Mouse (Mus musculus): ENCODE data around the gene Slc35g1.

Slc35g1 gene

GRCm38 (mm10) chr19:38395701-38396632, at the start of gene Slc35g1:
Gene Slc35g1, plus strand, starts transcription at chr19:38395980.
- TF ChIP-seq GATA4 (IDR thresholded peaks at IDR 0.05; ENCODE audit: insufficient replicate concordance, low read length), result no peak

GRCm38 (mm10) chr19:38348271-38349012, 47.3 kb upstream of the Slc35g1 start:
- TF ChIP-seq GATA4 (IDR thresholded peaks at IDR 0.05; ENCODE audit: insufficient replicate concordance, low read length), result no peak

GRCm38 (mm10) chr19:38349013-38349341, 46.8 kb upstream of the Slc35g1 start:
- no peak for TF ChIP-seq GATA4 (IDR thresholded peaks at IDR 0.05; ENCODE audit: insufficient replicate concordance, low read length)

- no peak for TF ChIP-seq GATA4 (IDR thresholded peaks at IDR 0.05; ENCODE audit: insufficient replicate concordance, low read length)
Observed at GRCm38 (mm10) chr19:38351202-38351601, 44.6 kb upstream of the Slc35g1 start.

- no peak for TF ChIP-seq GATA4 (IDR thresholded peaks at IDR 0.05; ENCODE audit: insufficient replicate concordance, low read length)
Observed at GRCm38 (mm10) chr19:38351728-38352127, 44.1 kb upstream of the Slc35g1 start.

GRCm38 (mm10) chr19:38352495-38353130, 43.2 kb upstream of the Slc35g1 start:
- TF ChIP-seq GATA4 (IDR thresholded peaks at IDR 0.05; ENCODE audit: insufficient replicate concordance, low read length), result no peak

GRCm38 (mm10) chr19:38354279-38354678, 41.5 kb upstream of the Slc35g1 start:
- TF ChIP-seq GATA4 (IDR thresholded peaks at IDR 0.05; ENCODE audit: insufficient replicate concordance, low read length), result no peak

- no peak for TF ChIP-seq GATA4 (IDR thresholded peaks at IDR 0.05; ENCODE audit: insufficient replicate concordance, low read length)
Observed at GRCm38 (mm10) chr19:38354819-38355360, 40.9 kb upstream of the Slc35g1 start.

GRCm38 (mm10) chr19:38356211-38356828, 39.5 kb upstream of the Slc35g1 start:
- TF ChIP-seq GATA4 (IDR thresholded peaks at IDR 0.05; ENCODE audit: insufficient replicate concordance, low read length), result no peak

GRCm38 (mm10) chr19:38357956-38358623, 37.7 kb upstream of the Slc35g1 start:
- TF ChIP-seq GATA4 (IDR thresholded peaks at IDR 0.05; ENCODE audit: insufficient replicate concordance, low read length), result no peak

GRCm38 (mm10) chr19:38359287-38359686, 36.5 kb upstream of the Slc35g1 start:
- TF ChIP-seq GATA4 (IDR thresholded peaks at IDR 0.05; ENCODE audit: insufficient replicate concordance, low read length), result no peak

- no peak for TF ChIP-seq GATA4 (IDR thresholded peaks at IDR 0.05; ENCODE audit: insufficient replicate concordance, low read length)
Observed at GRCm38 (mm10) chr19:38361850-38362249, 33.9 kb upstream of the Slc35g1 start.

GRCm38 (mm10) chr19:38363358-38363757, 32.4 kb upstream of the Slc35g1 start:
- no peak for TF ChIP-seq GATA4 (IDR thresholded peaks at IDR 0.05; ENCODE audit: insufficient replicate concordance, low read length)

- no peak for TF ChIP-seq GATA4 (IDR thresholded peaks at IDR 0.05; ENCODE audit: insufficient replicate concordance, low read length)
Observed at GRCm38 (mm10) chr19:38363879-38364659, 31.7 kb upstream of the Slc35g1 start.
